Mouse (Mus musculus) lung, postnatal 0 days (tissue): ENCODE data around the gene Scml4.

Experiments used
- CTCF ChIP-seq: IDR thresholded peaks from 2 replicates; pipeline ENCODE4 v1.5.1; 2016; ENCODE audit warnings: antibody characterized with exemption, mild to moderate bottlenecking
- EP300 ChIP-seq: IDR thresholded peaks from 2 replicates; pipeline ENCODE4 v1.6.1; 2016; ENCODE audit warnings: antibody characterized with exemption, mild to moderate bottlenecking, control low read depth

DNA sequence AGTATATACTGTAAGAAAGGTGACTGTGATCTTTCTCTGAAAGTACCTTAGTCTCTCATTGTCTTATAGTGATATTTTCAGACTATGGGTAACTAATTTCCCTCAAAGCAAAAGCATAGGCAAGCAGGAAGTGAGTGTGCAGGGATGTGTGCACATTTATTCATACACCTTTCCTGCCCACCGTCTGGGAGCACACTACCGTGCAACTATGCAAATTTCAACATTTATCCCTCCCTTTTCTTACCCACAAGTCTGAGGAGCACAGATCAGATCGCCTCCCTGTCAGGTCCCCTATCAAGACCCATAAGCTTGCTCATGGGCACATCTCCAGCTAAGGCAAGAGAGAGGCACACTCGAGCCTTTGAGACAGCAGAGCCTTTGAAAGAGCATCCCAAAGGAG is 41.2 kb downstream of the Scml4 start:
- no peak for TF ChIP-seq EP300
- TF ChIP-seq CTCF, result no peak
